Mouse (Mus musculus) bone marrow macrophage, adult 2 months (primary cell): ENCODE data around the gene Zscan10.

Experiments
- CTCF ChIP-seq: IDR thresholded peaks from 2 replicates; pipeline ENCODE4 v1.5.1; 2012; ENCODE audit warnings: low read depth, mild to moderate bottlenecking, low read length, moderate library complexity
- POLR2A ChIP-seq: IDR thresholded peaks from 2 replicates; pipeline ENCODE4 v1.6.1; 2012; ENCODE audit warnings: mild to moderate bottlenecking, low read depth, low read length, borderline replicate concordance

DNA sequence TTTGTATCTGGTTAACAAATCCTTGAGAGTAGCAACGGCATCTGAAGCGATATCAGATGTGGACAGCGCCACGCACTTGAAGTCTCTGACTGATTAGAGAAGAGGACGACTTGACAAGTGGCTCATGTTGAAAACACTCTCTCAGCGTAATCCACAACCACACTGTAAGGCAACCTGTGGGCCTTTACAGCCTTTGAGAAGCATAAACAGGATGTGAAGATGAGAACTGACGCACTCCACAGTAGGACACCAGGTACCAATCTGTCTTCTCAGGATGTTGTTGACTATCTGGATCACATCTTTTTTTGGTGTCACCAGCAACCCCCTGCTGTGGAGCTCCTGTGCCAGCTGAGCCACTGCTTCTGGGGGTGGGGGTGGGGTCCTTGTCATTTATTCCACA, 19.7 kb downstream of the Zscan10 start:
- TF ChIP-seq CTCF: no peak
- no peak for TF ChIP-seq POLR2A
